Mouse (Mus musculus) olfactory bulb, adult 2 months (tissue): ENCODE measurements around the gene Mettl25.

Experiments
- CTCF ChIP-seq: fragments of 200-500 bp; IDR thresholded peaks from 2 replicates; pipeline ENCODE4 v1.5.1; 2012; ENCODE audit warnings: low read depth, mild to moderate bottlenecking, low read length, moderate library complexity; ENCODE audit not compliant: insufficient read depth
- POLR2A ChIP-seq: fragments of 200-500 bp; IDR thresholded peaks from 2 replicates; pipeline ENCODE4 v1.6.1; 2012; ENCODE audit warnings: mild to moderate bottlenecking, low read depth, low read length, moderate library complexity; ENCODE audit not compliant: insufficient read depth

DNA sequence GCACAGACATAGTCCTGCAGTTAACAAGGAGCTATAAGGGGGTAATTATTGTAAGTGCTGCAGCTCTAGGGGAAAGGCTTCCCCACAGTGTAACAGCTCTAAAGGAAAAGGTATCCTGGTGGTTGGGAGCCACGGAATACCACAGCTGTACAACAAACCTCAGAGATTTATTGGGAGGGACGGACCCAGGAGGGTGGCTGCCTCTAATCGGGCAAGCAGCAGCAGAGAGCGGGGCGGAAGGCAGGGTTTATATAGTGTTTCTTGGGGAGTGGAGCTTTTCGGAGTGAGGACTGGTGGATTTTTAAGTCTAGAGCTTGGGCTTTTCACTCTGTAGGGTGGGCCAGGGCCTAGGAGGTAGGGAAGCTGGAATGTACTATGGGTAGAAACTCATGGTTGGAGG lies 40.0 kb downstream of the Mettl25 start:
- TF ChIP-seq CTCF, result no peak
- no peak for TF ChIP-seq POLR2A
